Mouse (Mus musculus) spleen, adult 2 months (tissue): Measurements from ENCODE around the gene Ints7. TPM values are rescaled to one million over a fixed set of nuclear protein-coding genes. Genes with fewer than 3 reads are reported as not detected.

Source experiments
- DNase-seq, 2 experiments: peaks; one replicate each; pipeline versions ENCODE4 v3.0.0 to v3.0.0-alpha.2; 2012 to 2021; ENCODE audit warnings: low spot score in 2 of 2, low read depth in 1 of 2
- H3K27ac ChIP-seq: fragments of 200-500 bp; 2 replicates; pipeline ENCODE4 v1.5.1; 2012; ENCODE audit warnings: low read length, inconsistent platforms; ENCODE audit not compliant: insufficient read depth
- H3K27me3 ChIP-seq: fragments of 200-500 bp; 2 replicates; pipeline ENCODE4 v1.6.1; 2012; ENCODE audit warnings: mild to moderate bottlenecking, moderate library complexity, low read length, inconsistent platforms; ENCODE audit not compliant: control insufficient read depth, insufficient read depth
- H3K36me3 ChIP-seq: fragments of 200-500 bp; 2 replicates; pipeline ENCODE4 v1.6.1; 2012; ENCODE audit warnings: mild to moderate bottlenecking, low read length, inconsistent platforms; ENCODE audit not compliant: control insufficient read depth, insufficient read depth
- H3K4me1 ChIP-seq: fragments of 200-500 bp; 2 replicates; pipeline ENCODE4 v1.6.1; 2011; ENCODE audit warnings: inconsistent platforms; ENCODE audit not compliant: control insufficient read depth, insufficient read depth, insufficient read length
- H3K4me3 ChIP-seq: fragments of 200-500 bp; 2 replicates; pipeline ENCODE4 v1.5.1; 2011; ENCODE audit warnings: mild to moderate bottlenecking, inconsistent platforms; ENCODE audit not compliant: insufficient read depth, insufficient read length; ENCODE audit errors: extremely low read depth
- CTCF ChIP-seq: fragments of 200-500 bp; IDR thresholded peaks from 2 replicates; pipeline ENCODE4 v1.5.1; 2011; ENCODE audit warnings: mild to moderate bottlenecking, inconsistent platforms; ENCODE audit not compliant: insufficient read depth, insufficient read length, insufficient replicate concordance; ENCODE audit errors: extremely low read depth
- POLR2A ChIP-seq: fragments of 200-500 bp; IDR thresholded peaks from 2 replicates; pipeline ENCODE4 v1.6.1; 2011; ENCODE audit warnings: low read depth, low read length, inconsistent platforms
- WGBS: fragments of 180-500 bp; shearing (Covaris S2); methylation state at CpG from one replicate; pipeline ENCODE4 v1.1.7; 2018; 5-methylcytosine and 5-hydroxymethylcytosine counted together
- polyA plus RNA-seq: library from polyadenylated mRNA; depleted of rRNA; stranded (reverse); fragments of >200 nt; gene quantifications from 2 replicates; pipeline ENCODE4 v1.2.3, GENCODE M21; 2012

Ints7 gene
- polyA plus RNA-seq, 1 experiment: 23.8 TPM

GRCm38 (mm10) chr1:191604690-191605089 lies 29.3 kb downstream of the Ints7 start:
- Histone ChIP-seq H3K27ac (no peak overlapping the region), H3K27me3 (no peaks in the 10 kb centered on the region), H3K36me3 (peaks cover 34% of the 10 kb centered on the region), H3K4me1 (no peaks in the 10 kb centered on the region; the same call in 1 of the 2 replicates), H3K4me3 (no peak overlapping the region)
- no peak for DNase-seq
- WGBS: 92% methylated on average over 3 of the region's 3 CpGs
- no peak for TF ChIP-seq POLR2A
- no peak for TF ChIP-seq CTCF

DNA sequence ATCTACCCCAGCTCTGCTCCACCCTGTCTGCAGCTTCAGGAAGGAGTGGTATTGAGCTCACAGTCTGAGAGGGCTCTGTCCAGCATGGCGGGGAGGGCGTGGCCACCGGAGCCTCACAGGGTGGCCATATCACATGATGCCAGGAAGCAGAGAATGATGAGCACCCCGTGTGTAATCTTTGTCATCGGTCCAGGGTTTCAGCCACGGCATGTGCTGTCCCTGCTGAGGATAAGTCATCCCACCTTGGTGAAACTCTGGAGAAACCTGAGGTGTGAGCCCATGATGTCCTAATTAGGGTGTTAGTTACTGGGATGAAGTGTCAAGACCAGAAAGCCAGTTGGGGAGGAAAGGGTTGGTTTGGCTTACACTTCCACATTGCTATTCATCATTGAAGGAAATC lies 33.6 kb downstream of the Ints7 start:
- no peak for DNase-seq
- Histone ChIP-seq H3K4me1 (no peaks in the 10 kb centered on the region; the same call in 1 of the 2 replicates), H3K36me3 (peaks cover 55% of the 10 kb centered on the region), H3K27ac (no peak overlapping the region), H3K27me3 (no peaks in the 10 kb centered on the region), H3K4me3 (no peak overlapping the region)
- TF ChIP-seq POLR2A (no peak), CTCF (no peak)
- 96% methylated on average over 6 of the region's 6 CpGs for WGBS

- WGBS: 79% methylated on average over 1 of the region's 1 CpGs
- Histone ChIP-seq H3K4me3 (no peak overlapping the region), H3K4me1 (no peaks in the 10 kb centered on the region; the same call in 1 of the 2 replicates), H3K27me3 (no peaks in the 10 kb centered on the region), H3K27ac (no peak overlapping the region), H3K36me3 (peaks cover 59% of the 10 kb centered on the region)
- TF ChIP-seq POLR2A (no peak), CTCF (no peak)
- no peak for DNase-seq
These were observed 34.1 kb downstream of the Ints7 start for GRCm38 (mm10) chr1:191609578-191609977.

DNA sequence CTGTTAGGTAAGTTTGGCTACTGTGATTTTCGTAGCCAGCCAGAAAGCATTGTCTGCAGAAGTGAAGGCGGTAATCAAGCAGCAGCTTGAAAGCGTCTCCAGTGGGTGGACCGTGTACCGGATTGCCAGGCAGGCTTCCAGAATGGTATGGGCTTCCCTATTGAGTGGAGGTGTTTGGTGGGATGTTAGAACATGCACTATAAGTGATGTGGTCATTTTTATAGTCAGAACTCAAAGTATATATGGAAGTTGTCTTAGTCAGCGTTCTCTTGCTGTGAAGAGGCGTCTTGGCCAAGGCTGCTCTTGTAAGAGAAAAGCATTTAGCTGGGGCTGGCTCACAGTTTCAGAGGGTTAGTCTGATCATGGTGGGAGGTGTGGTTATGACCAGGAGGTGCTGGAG lies 34.9 kb downstream of the Ints7 start:
- DNase-seq: no peak
- 96% methylated on average over 7 of the region's 7 CpGs for WGBS
- Histone ChIP-seq H3K27me3 (no peaks in the 10 kb centered on the region), H3K27ac (no peak overlapping the region), H3K36me3 (peaks cover 63% of the 10 kb centered on the region), H3K4me3 (no peak overlapping the region), H3K4me1 (no peaks in the 10 kb centered on the region; the same call in 1 of the 2 replicates)
- no peak for TF ChIP-seq POLR2A
- TF ChIP-seq CTCF: no peak

DNA sequence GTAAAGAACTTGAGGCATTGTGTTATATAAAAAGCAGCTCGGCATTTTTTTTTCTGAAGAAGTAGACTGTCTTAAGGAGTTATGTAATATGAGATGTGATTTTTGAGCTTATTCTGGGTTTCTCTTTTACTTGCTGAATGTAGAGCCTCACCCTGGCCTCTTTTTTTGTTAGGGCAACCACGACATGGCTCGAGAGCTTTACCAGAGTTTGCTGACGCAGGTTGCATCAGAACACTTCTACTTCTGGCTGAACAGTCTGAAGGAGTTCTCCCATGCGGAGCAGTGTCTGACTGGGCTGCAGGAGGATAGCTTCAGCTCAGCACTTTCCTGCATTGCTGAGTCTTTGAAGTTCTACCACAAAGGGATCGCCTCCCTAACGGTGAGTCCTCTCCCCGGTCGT lies 36.2 kb downstream of the Ints7 start:
- no peak overlapping the region for H3K27ac ChIP-seq
- H3K27me3 ChIP-seq: no peaks in the 10 kb centered on the region
- H3K36me3 ChIP-seq: peaks cover 64% of the 10 kb centered on the region
- H3K4me3 ChIP-seq: no peak overlapping the region
- no peaks in the 10 kb centered on the region; the same call in 1 of the 2 replicates for H3K4me1 ChIP-seq
- DNase-seq: no peak
- 92% methylated on average over 9 of the region's 9 CpGs for WGBS
- TF ChIP-seq POLR2A (no peak), CTCF (no peak)

GRCm38 (mm10) chr1:191612877-191613276 lies 37.4 kb downstream of the Ints7 start:
- no peak for DNase-seq
- Histone ChIP-seq H3K27ac (no peak overlapping the region), H3K36me3 (peaks cover 59% of the 10 kb centered on the region), H3K27me3 (no peaks in the 10 kb centered on the region), H3K4me3 (no peak overlapping the region), H3K4me1 (no peaks in the 10 kb centered on the region; the same call in 1 of the 2 replicates)
- no peak for TF ChIP-seq POLR2A
- TF ChIP-seq CTCF: no peak
- 94% methylated on average over 16 of the region's 16 CpGs for WGBS

- Histone ChIP-seq H3K36me3 (peaks cover 64% of the 10 kb centered on the region), H3K27ac (no peak overlapping the region), H3K27me3 (no peaks in the 10 kb centered on the region), H3K4me3 (no peak overlapping the region), H3K4me1 (no peaks in the 10 kb centered on the region)
- TF ChIP-seq POLR2A: no peak
- no peak for TF ChIP-seq CTCF
- DNase-seq: no peak
- 96% methylated on average over 8 of the region's 8 CpGs for WGBS
These were observed 40.8 kb downstream of the Ints7 start for GRCm38 (mm10) chr1:191616245-191616644.

DNA sequence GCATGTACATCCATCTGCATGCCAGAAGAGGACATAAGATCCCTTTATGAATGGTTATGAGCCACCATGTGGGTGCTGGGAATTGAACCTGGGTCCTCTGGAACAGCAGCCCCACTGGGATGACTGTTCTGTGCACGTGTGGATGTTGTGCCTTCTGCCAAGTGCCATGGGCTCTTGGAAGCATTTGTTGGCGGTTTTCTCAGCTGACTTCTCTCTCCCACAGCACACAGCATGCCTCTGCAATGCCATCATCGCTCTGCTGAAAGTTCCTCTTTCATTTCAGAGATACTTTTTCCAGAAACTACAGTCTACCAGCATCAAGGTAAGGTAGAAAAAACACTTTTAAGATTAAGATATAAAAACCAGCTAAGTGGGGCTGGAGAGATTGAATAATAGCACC lies 42.2 kb downstream of the Ints7 start:
- Histone ChIP-seq H3K27me3 (no peaks in the 10 kb centered on the region), H3K36me3 (peaks cover 59% of the 10 kb centered on the region), H3K4me3 (no peak overlapping the region), H3K27ac (no peak overlapping the region), H3K4me1 (no peaks in the 10 kb centered on the region)
- WGBS: 70% methylated on average over 3 of the region's 3 CpGs
- TF ChIP-seq POLR2A: no peak
- TF ChIP-seq CTCF: no peak
- no peak for DNase-seq
